Mouse (Mus musculus) megakaryocyte, adult 5-6 weeks (primary cell): ENCODE data around the gene Samsn1. TPM values are rescaled to one million over a fixed set of nuclear protein-coding genes. Genes with fewer than 3 reads are reported as not detected.

ENCODE experiments used
- ATAC-seq: 2 replicates; pipeline ENCODE4 v1.8.0; 2016; ENCODE audit warnings: mild to moderate bottlenecking, inconsistent platforms; ENCODE audit not compliant: poor library complexity, severe bottlenecking
- total RNA-seq, 2 experiments: library from RNA; stranded (forward) in 1 of 2; stranded (reverse) in 1 of 2; fragments of 153-499, 151-499 nt in 1 of 2; fragments of 221-1000, 200-1000 nt in 1 of 2; gene quantifications; 2 replicates each; pipeline versions ENCODE4 v1.2.3 to v1.2.4; 2015 to 2017

Gene Samsn1
- 186 and 191 TPM in 2 replicates for total RNA-seq (2015)
- total RNA-seq (2017): 197 and 219 TPM in 2 replicates

GRCm38 (mm10) chr16:76022181-76022580 lies at the start of gene Samsn1:
Samsn1 (minus strand) TSS chr16:76022281.
- no peak for ATAC-seq

DNA sequence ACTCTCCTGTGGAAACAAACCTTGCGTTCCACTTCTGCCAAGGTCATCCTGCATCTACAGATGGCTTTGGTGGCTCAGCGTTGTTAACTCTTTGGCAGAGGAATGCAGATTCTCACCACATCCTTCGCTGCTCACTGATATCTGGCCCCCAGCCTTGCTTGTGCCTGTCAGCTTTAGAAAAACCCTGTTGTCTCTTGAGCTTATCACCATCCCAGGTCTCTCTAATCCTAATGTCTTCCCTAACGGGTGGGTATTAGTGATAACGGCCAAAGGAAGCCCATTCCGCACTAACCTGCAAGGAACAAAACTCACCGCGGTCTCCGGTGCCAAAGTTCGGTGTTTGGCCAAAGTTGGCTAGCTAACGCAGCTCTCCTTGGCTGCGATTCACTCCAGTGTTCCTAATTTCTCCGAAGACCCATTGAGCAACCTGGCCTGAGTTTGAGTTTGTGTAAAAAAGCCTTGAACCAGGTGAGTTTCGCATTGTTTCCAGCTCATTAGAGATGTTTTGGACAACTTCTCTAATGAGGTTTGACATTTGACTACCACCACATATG lies 44.1 kb upstream of the Samsn1 start:
- ATAC-seq: no peak

- ATAC-seq: no peak
Measured at GRCm38 (mm10) chr16:76054976-76055375, 32.9 kb upstream of the Samsn1 start.

GRCm38 (mm10) chr16:76054079-76054478 lies 32.0 kb upstream of the Samsn1 start:
- no peak for ATAC-seq

GRCm38 (mm10) chr16:76053537-76053936 lies 31.5 kb upstream of the Samsn1 start:
- peak; percentile 97 for ATAC-seq

GRCm38 (mm10) chr16:76047066-76047465 lies 25.0 kb upstream of the Samsn1 start:
- ATAC-seq: no peak

DNA sequence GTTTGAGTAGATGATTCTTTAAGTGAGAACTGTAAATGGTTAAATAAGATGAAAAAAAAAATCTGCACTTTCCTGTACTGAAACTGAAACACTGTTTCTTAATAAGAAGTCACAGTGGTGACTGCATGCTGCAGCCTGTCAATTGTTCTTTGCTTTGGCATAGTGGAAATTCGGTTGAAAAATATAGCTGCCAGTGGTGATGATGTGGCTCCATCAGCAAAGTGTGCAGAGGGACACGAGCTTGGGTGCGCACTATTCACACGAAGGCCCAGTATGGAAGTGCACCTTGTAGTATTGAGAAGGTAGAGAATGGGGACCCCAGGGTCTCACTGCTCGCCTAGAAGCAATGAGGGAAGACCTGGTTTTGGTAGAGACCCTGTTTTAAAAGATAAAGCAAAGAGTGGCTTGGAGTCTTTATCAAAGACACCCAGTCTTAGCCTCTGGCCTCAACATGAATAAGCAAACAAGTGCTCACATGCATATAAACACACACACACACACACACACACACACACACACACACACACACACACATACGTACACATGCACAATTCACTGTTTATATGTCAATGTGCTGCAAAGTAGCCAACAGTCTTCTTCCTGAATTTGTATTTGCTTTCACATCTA lies 18.4 kb upstream of the Samsn1 start:
- 0 out of 2 replicates have a peak, but pooled peaks have one; percentile 30 for ATAC-seq

DNA sequence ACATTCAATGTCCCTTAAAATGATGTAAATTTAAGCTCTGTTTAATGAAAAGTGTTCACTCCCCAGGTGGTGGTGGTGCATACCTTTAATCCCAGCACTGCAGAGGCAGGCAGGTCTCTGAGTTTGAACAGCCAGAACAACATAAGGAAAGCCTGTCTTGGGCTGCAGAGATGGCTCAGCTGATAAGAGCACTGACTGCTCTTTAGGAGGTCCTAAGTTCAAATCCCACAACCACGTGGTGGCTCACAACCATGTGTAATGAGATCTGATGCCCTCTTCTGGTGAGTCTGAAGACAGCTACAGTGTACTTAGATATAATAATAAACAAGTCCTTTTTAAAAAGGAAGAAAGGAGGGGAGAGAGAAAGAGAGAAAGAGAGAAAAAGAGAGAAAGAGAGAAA lies 2.9 kb downstream of the Samsn1 start:
- ATAC-seq: peak; percentile 35; the same call in 1 of the 2 replicates

- ATAC-seq: no peak
Measured at GRCm38 (mm10) chr16:76003812-76004389, 18.2 kb downstream of the Samsn1 start.

DNA sequence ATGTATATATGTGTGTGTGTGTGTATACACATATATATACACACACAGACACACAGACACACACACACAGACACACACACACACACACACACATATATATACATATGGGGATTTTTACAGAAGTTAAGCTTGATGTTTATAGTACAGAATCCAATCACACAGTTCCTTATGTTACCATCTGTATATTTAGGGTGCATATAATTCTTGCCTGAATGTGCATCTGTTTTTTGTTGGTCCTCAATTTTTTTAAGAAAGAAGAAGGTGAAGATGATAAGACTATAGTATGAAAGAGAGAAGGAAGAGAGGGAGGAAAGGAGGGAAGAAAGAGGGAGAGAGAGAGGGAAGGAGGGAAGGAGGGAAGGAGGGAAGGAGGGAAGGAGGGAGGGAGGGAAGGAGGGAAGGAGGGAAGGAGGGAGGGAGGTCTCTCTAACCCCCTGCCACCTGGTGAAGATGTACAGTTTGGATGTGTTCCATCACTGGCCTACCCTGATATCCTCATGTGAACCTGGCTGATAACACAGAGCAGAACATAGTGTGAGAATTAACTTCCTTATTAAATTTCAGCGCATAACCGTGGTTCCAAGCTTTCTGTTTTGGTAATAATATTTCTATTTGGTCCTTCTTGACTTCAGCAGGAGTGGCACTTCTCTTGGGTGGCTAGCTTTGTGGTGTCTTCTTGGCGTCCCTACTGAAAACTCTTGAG lies 19.1 kb downstream of the Samsn1 start:
- 0 out of 2 replicates have a peak, but pooled peaks have one; percentile 31 for ATAC-seq

DNA sequence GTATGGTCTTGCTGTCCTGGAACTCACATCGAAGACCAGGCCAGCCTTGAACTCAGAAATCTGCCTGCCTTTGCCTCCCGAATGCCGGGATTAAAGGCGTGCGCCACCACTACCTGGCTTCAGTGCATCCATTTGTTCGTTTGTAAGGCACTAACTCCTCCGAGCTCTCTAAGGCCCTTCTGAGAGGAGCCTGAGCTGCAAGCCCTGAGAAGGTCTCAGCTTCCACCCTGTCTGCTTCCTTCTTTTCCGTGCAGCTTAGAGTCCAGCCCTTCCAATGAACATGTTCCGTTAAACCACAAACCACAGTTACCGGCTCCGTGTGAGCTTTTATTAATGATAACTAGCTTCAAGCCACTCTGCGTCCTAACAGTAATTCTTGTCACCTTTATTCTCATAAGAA lies 19.8 kb downstream of the Samsn1 start:
- peak; percentile 93 for ATAC-seq

DNA sequence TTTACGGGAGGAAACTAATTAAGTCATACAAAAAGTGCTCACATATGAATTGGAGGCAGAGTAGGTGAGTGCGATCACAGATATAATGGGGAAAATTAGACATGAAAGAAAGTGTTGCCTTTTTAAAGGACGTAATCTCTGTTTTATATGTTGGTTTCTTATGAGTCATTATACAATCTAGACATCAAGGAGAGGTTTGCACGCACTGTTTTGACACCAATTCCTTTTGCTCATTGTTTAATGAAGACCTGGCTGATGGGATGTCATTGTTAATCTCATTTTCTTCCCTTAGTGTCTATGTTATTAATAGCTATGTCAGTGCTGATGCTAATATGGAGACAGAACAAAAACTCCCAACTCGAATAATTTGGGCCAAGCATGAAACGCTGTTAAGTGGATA lies 20.3 kb downstream of the Samsn1 start:
- ATAC-seq: no peak

- no peak for ATAC-seq
Measured at GRCm38 (mm10) chr16:76000127-76000526, 22.0 kb downstream of the Samsn1 start.

DNA sequence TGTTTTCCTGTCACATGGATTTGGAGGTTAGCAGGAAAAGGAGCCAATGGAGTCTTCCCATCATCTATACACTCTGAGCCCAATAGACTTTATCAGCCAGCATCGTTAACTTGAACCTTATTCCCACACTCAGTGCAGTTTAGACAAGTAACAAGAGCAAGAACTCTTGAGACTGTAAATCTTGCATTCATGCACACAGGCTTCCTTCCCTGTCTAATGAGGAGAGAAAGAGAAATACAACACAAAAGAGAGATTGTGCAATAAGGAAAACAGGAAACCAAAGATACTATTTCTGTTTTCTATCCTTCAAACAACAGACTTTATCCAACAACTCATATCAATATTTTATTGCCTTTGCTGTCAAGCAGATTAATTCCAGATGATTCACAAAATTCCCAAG lies 31.9 kb downstream of the Samsn1 start:
- ATAC-seq: peak; percentile 51; the same call in 1 of the 2 replicates

- ATAC-seq: peak; percentile 85
Measured at GRCm38 (mm10) chr16:75983831-75984230, 38.2 kb downstream of the Samsn1 start.

- no peak for ATAC-seq
Measured at GRCm38 (mm10) chr16:75979381-75979780, 42.7 kb downstream of the Samsn1 start.

- no peak for ATAC-seq
Measured at GRCm38 (mm10) chr16:75977798-75978197, 44.3 kb downstream of the Samsn1 start.

DNA sequence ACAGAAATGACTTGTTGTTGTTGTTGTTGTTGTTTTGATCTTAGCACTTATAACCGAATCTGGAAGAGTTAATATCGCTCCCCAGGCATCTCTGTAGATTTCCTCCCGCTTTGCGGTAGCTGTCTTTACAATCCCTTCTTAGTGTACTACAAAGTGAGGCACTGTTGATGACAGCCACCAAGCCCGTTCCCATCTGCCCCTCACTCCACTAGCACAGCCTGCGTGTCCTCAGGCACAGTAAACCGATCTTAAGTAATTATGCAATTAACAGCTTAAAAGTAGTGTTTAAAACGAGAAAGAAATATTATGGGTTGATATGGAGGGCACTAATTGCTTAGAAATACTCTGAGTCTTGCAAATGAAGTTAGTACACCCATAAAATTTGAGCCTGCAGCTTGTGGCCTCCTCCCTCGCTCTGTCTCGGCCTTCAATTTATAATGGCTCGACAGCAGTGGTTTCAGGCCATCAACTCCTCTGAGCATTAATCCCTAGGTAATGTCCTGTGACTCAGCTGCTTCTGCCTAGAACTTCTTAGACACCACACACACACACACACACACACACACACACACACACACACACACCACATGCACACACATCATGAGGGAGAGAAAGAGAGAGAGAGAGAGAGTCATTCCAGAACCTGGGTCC lies 46.3 kb downstream of the Samsn1 start:
- no peak for ATAC-seq

DNA sequence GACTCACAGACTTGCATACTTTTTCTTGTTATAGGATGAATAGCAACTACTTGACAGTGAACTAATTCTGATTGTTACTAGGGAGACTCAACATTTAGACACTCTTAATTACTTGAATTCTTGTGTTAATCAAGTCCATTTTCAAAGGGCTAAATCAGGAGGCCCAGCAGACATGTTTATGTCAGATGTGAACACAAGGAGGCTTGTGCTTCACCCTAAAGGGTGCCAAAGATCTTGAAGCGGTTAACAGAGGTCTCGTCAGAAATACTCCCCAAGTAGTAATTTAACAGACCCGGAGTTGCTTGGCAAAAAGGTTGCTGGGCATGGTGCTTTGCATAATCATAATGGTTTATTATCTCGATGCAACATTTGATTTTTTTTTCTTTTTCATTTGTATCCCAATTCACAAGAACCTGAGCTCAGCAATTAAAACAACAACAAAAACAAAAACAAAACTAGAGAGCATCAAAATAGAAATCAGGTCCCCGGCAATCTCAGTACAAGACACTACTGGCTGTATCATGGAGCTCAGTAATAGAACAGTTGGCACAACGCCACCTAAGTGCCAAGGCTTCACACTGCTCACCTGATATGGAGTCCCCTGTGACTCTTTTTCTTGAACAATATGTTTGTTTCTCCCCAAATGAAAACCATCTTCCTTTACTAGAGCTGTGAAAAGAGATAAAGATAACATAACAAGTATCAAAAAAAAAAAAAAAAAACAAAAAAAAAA lies 51.6 kb downstream of the Samsn1 start:
- ATAC-seq: no peak

GRCm38 (mm10) chr16:75962021-75962420 lies 60.1 kb downstream of the Samsn1 start:
- 0 out of 2 replicates have a peak, but pooled peaks have one; percentile 25 for ATAC-seq
